8 mouse cellular contexts compared by ENCODE assay signal in the genomic region with DNA sequence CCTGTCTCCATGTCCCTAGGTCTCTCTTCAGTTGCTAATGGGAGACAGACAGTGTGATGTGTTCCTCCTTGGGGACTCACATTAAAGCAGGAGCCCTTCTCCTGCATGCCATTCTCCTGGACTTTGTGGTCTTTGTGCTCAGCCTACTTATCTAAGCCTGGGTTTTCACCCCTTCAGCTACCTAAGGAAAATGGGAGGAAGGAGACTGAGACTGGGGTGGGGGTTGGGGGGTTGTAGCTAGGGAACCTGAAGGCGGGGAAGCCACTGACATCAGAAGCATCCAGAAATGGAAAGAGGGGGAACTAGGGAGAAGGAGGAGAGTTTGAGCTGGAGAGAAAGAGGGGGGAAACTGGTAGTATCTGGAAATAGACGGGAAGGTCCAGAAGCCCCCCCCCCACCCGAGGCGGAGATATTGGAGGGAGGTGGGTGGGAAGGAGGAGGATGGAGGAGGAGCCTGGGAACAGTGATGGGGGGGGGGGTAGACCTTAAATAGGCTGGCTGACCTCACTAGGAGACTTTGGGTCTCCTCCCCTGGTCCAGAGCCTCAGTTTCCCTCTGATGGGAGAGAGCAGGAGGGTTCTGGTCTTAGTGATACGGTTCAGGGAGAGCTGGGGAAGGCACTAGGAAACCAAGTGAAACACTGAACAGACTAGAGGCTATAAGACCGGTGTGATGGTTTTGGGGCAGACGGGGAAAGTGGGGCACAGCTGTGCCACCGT. TPM values are rescaled to one million over a fixed set of nuclear protein-coding genes. Genes with fewer than 3 reads are reported as not detected.
DNase-seq lines count a peak whose midpoint lies in the region; ATAC-seq and TF ChIP-seq lines count a peak whose summit lies in the region.

No protein-coding gene starts in this region.

- ATAC-seq in heart, postnatal 0 days (ENCODE audit: insufficient read depth, low read depth) = no peak
- ATAC-seq in midbrain, embryonic 15.5 days (replicated peaks) = peak; percentile 5
- no peak for ATAC-seq in megakaryocyte-erythroid progenitor cell, adult 5-6 weeks (replicated peaks; ENCODE audit: low FRiP score, low TSS enrichment, poor library complexity, severe bottlenecking)
- no peak for ATAC-seq in activated CD4-positive, CD25-positive, alpha-beta regulatory T cell, adult 4 months

- H3K4me1 ChIP-seq in heart, postnatal 0 days (ENCODE audit: control insufficient read depth, insufficient read depth) = peaks cover 11% of the 10 kb centered on the region; the same call in 1 of the 2 replicates
- H3K4me1 ChIP-seq in midbrain, embryonic 15.5 days = peaks cover 79% of the 10 kb centered on the region

- intact Hi-C loops in heart, postnatal 10 days (cut with DNase I) = no loop called here

- no peak overlapping the region; the same call in 1 of the 2 replicates for H3K27ac ChIP-seq in heart, postnatal 0 days (ENCODE audit: low read depth)
- peak overlapping the region; percentile 97 for H3K27ac ChIP-seq in midbrain, embryonic 15.5 days

- DNase-seq in heart, postnatal 0 days (ENCODE audit: low spot score) = no peak
- DNase-seq in heart, postnatal 10 days = no peak
- DNase-seq in cerebellum, postnatal 14 days = peak; percentile 38 to 45
- peak; percentile 37 to 49 for DNase-seq in frontal cortex, postnatal 10 days (ENCODE audit: low spot score in 2 of 2)
- no peak for DNase-seq in layer of hippocampus, adult 8-10 months (ENCODE audit: low spot score in 2 of 2)

- TF ChIP-seq CTCF in heart, postnatal 0 days (IDR thresholded peaks at IDR 0.05; ENCODE audit: low read depth) = no peak

- peaks cover 33% of the 10 kb centered on the region for H3K27me3 ChIP-seq in heart, postnatal 0 days (ENCODE audit: control insufficient read depth, insufficient read depth, low read length)
- H3K27me3 ChIP-seq in midbrain, embryonic 15.5 days (replicated peaks) = no peaks in the 10 kb centered on the region

- peak overlapping the region; percentile 97 for H3K4me2 ChIP-seq in heart, postnatal 0 days (ENCODE audit: low read depth, low read length)
- peak overlapping the region; percentile 75 for H3K4me2 ChIP-seq in midbrain, embryonic 15.5 days

- 16% methylated on average over 8 of the region's 8 CpGs for WGBS in heart, postnatal 0 days
- WGBS in midbrain, embryonic 15.5 days = 3% methylated on average over 8 of the region's 8 CpGs

- H3K4me3 ChIP-seq in heart, postnatal 0 days (ENCODE audit: low read depth, low read length) = peak overlapping the region; percentile 49
- peak overlapping the region; percentile 81 for H3K4me3 ChIP-seq in midbrain, embryonic 15.5 days

- H3K9ac ChIP-seq in heart, postnatal 0 days (replicated peaks; ENCODE audit: low read depth, low read length) = peak overlapping the region; percentile 54; the same call in 1 of the 2 replicates
- H3K9ac ChIP-seq in midbrain, embryonic 15.5 days = peak overlapping the region; percentile 92

- TF ChIP-seq EP300 in heart, postnatal 0 days (IDR thresholded peaks at IDR 0.05; ENCODE audit: low read depth) = no peak

- no peaks in the 10 kb centered on the region for H3K36me3 ChIP-seq in heart, postnatal 0 days (replicated peaks; ENCODE audit: control insufficient read depth, insufficient read depth, low read length)
- no peaks in the 10 kb centered on the region for H3K36me3 ChIP-seq in midbrain, embryonic 15.5 days (replicated peaks)

- no peaks in the 10 kb centered on the region for H3K9me3 ChIP-seq in heart, postnatal 0 days (replicated peaks; ENCODE audit: control insufficient read depth, low read length)
- no peaks in the 10 kb centered on the region for H3K9me3 ChIP-seq in midbrain, embryonic 15.5 days

RNA-seq across cellular contexts. Expression of a gene that starts 1.2 kb away (rescaled TPM):
- 2.9 and 9.7 TPM in 2 replicates for total RNA-seq in heart, postnatal 0 days (2014; rRNA removed; ENCODE audit: low replicate concordance)
- polyA plus RNA-seq in heart, postnatal 0 days (2015; fragmentation: Nextera tagmentation; extraction: Ambion mirVana) = 1.2 and 1.5 TPM in 2 replicates
- 1 to 10 TPM; 3.0 to 4.9 TPM for total RNA-seq in heart, postnatal 10 days (2021)
- polyA plus RNA-seq in midbrain, embryonic 15.5 days (2015; fragmentation: Nextera tagmentation; extraction: Ambion mirVana) = 41.0 and 42.0 TPM in 2 replicates
- total RNA-seq in megakaryocyte-erythroid progenitor cell, adult 5-6 weeks (2014; fragmentation: Nextera tagmentation) = not detected in 2 replicates
- not detected in 2 replicates for total RNA-seq in megakaryocyte-erythroid progenitor cell, adult 5-6 weeks (2017)
- 100 to 1,000 TPM; 171 to 204 (median 183) TPM for total RNA-seq in layer of hippocampus, adult 8-10 months (2022)
- under 1 TPM in 1 of 2 experiments, not detected in 1; 0.21 TPM for polyA plus RNA-seq in activated CD4-positive, CD25-positive, alpha-beta regulatory T cell, adult 4 months (2017; shearing (Covaris generic))

RNA-seq across cellular contexts. Expression of a gene that starts 5.0 kb away (rescaled TPM):
- total RNA-seq in heart, postnatal 0 days (2014; rRNA removed; ENCODE audit: low replicate concordance) = 38.5 and 41.1 TPM in 2 replicates
- polyA plus RNA-seq in heart, postnatal 0 days (2015; fragmentation: Nextera tagmentation; extraction: Ambion mirVana) = 7.2 and 7.6 TPM in 2 replicates
- 10 to 100 TPM; 27.1 to 27.3 TPM for total RNA-seq in heart, postnatal 10 days (2021)
- polyA plus RNA-seq in midbrain, embryonic 15.5 days (2015; fragmentation: Nextera tagmentation; extraction: Ambion mirVana) = 16.1 and 18.1 TPM in 2 replicates
- 0.61 and 3.0 TPM in 2 replicates for total RNA-seq in megakaryocyte-erythroid progenitor cell, adult 5-6 weeks (2014; fragmentation: Nextera tagmentation)
- 0.89 and 2.2 TPM in 2 replicates for total RNA-seq in megakaryocyte-erythroid progenitor cell, adult 5-6 weeks (2017)
- 10 to 100 TPM; 32.2 to 51.8 (median 36.4) TPM for total RNA-seq in layer of hippocampus, adult 8-10 months (2022)
- not detected for polyA plus RNA-seq in activated CD4-positive, CD25-positive, alpha-beta regulatory T cell, adult 4 months (2017; shearing (Covaris generic))

RNA-seq across cellular contexts. Expression of a gene that starts 22.5 kb away (rescaled TPM):
- total RNA-seq in heart, postnatal 0 days (2014; rRNA removed; ENCODE audit: low replicate concordance) = 0.50 and 4.2 TPM in 2 replicates
- 2.8 and 3.3 TPM in 2 replicates for polyA plus RNA-seq in heart, postnatal 0 days (2015; fragmentation: Nextera tagmentation; extraction: Ambion mirVana)
- total RNA-seq in heart, postnatal 10 days (2021) = 1 to 10 TPM; 3.9 to 4.4 TPM
- 2.6 and 2.8 TPM in 2 replicates for polyA plus RNA-seq in midbrain, embryonic 15.5 days (2015; fragmentation: Nextera tagmentation; extraction: Ambion mirVana)
- total RNA-seq in megakaryocyte-erythroid progenitor cell, adult 5-6 weeks (2014; fragmentation: Nextera tagmentation) = not detected in 2 replicates
- not detected in 2 replicates for total RNA-seq in megakaryocyte-erythroid progenitor cell, adult 5-6 weeks (2017)
- total RNA-seq in layer of hippocampus, adult 8-10 months (2022) = under 1 TPM in 2 of 4 experiments, not detected in 2; 0.36 to 0.96 TPM
- polyA plus RNA-seq in activated CD4-positive, CD25-positive, alpha-beta regulatory T cell, adult 4 months (2017; shearing (Covaris generic)) = under 1 TPM in 1 of 2 experiments, not detected in 1; 0.19 TPM

RNA-seq across cellular contexts. Expression of a gene that starts 25.5 kb away (rescaled TPM):
- total RNA-seq in heart, postnatal 0 days (2014; rRNA removed; ENCODE audit: low replicate concordance) = 4.5 TPM in 1 of 2 replicates, not detected in the other
- 0.04 and 0.10 TPM in 2 replicates for polyA plus RNA-seq in heart, postnatal 0 days (2015; fragmentation: Nextera tagmentation; extraction: Ambion mirVana)
- 1 to 10 TPM; 1.2 to 2.1 TPM for total RNA-seq in heart, postnatal 10 days (2021)
- polyA plus RNA-seq in midbrain, embryonic 15.5 days (2015; fragmentation: Nextera tagmentation; extraction: Ambion mirVana) = 0.21 and 0.33 TPM in 2 replicates
- total RNA-seq in megakaryocyte-erythroid progenitor cell, adult 5-6 weeks (2014; fragmentation: Nextera tagmentation) = not detected in 2 replicates
- total RNA-seq in megakaryocyte-erythroid progenitor cell, adult 5-6 weeks (2017) = not detected in 2 replicates
- under 1 TPM in 2 of 4 experiments, not detected in 2; 0.12 to 0.38 TPM for total RNA-seq in layer of hippocampus, adult 8-10 months (2022)
- 100 to 1,000 TPM; 240 to 401 TPM for polyA plus RNA-seq in activated CD4-positive, CD25-positive, alpha-beta regulatory T cell, adult 4 months (2017; shearing (Covaris generic))

RNA-seq across cellular contexts. Expression of a gene that starts 33.2 kb away (rescaled TPM):
- total RNA-seq in heart, postnatal 0 days (2014; rRNA removed; ENCODE audit: low replicate concordance) = 95.9 and 127 TPM in 2 replicates
- 51.6 and 52.9 TPM in 2 replicates for polyA plus RNA-seq in heart, postnatal 0 days (2015; fragmentation: Nextera tagmentation; extraction: Ambion mirVana)
- total RNA-seq in heart, postnatal 10 days (2021) = 10 to 100 TPM; 19.1 to 23.2 TPM
- 23.2 and 32.9 TPM in 2 replicates for polyA plus RNA-seq in midbrain, embryonic 15.5 days (2015; fragmentation: Nextera tagmentation; extraction: Ambion mirVana)
- 100 and 181 TPM in 2 replicates for total RNA-seq in megakaryocyte-erythroid progenitor cell, adult 5-6 weeks (2014; fragmentation: Nextera tagmentation)
- 90.3 and 111 TPM in 2 replicates for total RNA-seq in megakaryocyte-erythroid progenitor cell, adult 5-6 weeks (2017)
- 1 to 10 TPM in 2 of 4 experiments, under 1 TPM in 2; 0.61 to 1.0 (median 0.95) TPM for total RNA-seq in layer of hippocampus, adult 8-10 months (2022)
- polyA plus RNA-seq in activated CD4-positive, CD25-positive, alpha-beta regulatory T cell, adult 4 months (2017; shearing (Covaris generic)) = 10 to 100 TPM; 43.4 to 57.7 TPM

Comparison
In these comparisons a context has a peak if more than half of its experiments do, and no peak if none do; other contexts are left out.
1. DNase-seq: peak in cerebellum, postnatal 14 days (2 of 2) and frontal cortex, postnatal 10 days (2 of 2); none in heart, postnatal 0 days (single experiment), heart, postnatal 10 days (0 of 2) and layer of hippocampus, adult 8-10 months (0 of 2).
2. RNA of a gene that starts 1.2 kb away (total RNA-seq): 171 to 204 TPM in layer of hippocampus, adult 8-10 months; 3.0 to 4.9 TPM in heart, postnatal 10 days, 2.9 to 9.7 TPM in heart, postnatal 0 days and not detected in megakaryocyte-erythroid progenitor cell, adult 5-6 weeks; every median in the first group is over 10 times any median in the second.